Mouse (Mus musculus) central nervous system, embryonic 18 days (tissue): ENCODE results near the gene Sprr2e. TPM values are rescaled to one million over a fixed set of nuclear protein-coding genes. Genes with fewer than 3 reads are reported as not detected.

Experiments used
- polyA plus RNA-seq: library from polyadenylated mRNA; depleted of rRNA; stranded (reverse); fragments of >200 nt; gene quantifications from 2 replicates; pipeline ENCODE4 v1.2.3, GENCODE M21; 2012; rRNA removed

The Sprr2e gene
- polyA plus RNA-seq, result not detected in 2 replicates

DNA sequence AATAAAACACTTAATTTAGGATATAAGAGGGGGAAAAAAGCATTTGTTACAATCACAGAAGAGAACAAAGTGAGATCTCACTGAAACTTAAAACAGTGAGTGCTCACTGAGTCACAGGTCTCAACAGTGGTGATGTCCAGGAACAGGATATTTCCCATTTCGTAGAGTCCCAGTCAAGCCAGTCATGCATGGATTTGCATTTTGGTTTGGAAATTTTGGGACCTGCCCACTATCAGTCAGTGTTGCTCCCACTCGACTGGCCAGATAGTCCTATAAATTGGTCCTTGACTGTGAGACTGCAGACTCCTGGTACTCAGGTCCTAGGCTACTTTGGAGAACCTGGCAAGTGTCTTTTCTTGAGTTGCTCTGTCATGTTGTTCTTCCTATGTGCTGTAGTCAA is at the start of gene Sprr2e:
TSS of gene Sprr2e (plus strand) at position 301 of the 400 bp plus-strand sequence.

DNA sequence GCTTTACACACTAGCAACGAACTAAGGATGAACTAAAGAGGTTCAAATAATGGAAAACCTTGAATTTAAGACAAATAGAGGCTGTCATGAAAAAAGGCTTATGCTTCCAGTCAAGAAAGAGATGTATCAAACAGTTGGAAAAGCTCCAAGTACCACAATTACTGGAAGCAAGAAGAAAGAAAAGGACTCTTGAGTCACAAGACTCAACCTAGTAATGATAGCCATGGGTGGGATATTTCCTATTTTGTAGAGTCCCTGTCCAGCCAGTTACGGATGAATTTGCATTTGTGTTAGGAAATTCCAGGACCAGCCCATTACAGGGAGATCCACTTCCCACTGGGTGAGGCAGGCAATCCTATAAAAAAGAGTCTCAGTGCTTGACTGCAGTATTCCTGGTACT is 35.6 kb upstream of the Sprr2e start, which contains the start of gene Sprr2b:
TSS of gene Sprr2b (plus strand) at position 301 of the 400 bp plus-strand sequence.

DNA sequence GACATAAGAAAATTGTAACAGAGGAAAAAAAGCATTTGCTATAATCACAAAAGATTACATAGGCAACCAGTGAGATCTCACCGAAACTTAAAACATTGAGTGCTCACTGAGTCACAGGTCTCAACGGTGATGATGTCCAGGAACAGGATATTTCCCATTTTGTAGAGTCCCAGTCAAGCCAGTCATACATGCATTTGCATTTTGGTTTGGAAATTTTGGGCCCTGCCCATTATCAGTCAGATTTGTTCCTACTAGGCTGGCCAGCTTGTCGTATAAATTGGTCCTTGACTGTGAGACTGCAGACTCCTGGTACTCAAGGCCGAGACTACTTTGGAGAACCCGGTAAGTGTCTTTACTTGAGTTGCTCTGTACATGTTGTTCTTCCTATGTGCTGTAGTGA is 13.1 kb upstream of the Sprr2e start, which contains the start of gene Sprr2d:
TSS of gene Sprr2d (plus strand) at position 301 of the 400 bp plus-strand sequence.

DNA sequence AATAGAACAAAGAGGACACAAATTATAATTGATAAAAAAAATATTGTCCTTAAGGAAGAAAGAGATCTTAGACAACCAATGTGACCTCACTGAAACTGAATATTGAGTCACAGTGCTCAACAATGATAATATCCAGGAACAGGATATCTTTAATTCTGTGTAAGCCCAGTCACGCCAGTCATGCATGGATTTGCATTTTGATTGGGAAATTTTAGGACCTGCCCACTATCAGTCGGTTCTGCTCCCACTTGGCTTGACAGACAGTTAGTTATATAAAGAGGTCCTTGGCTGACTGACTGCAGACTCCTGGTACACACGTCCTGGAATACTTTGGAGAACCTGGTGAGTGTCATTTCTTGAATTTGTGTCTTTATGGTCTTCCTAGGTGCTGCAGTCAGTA is 12.9 kb downstream of the Sprr2e start, which contains the start of gene Sprr2f:
TSS of gene Sprr2f (plus strand) at position 301 of the 400 bp plus-strand sequence.

DNA sequence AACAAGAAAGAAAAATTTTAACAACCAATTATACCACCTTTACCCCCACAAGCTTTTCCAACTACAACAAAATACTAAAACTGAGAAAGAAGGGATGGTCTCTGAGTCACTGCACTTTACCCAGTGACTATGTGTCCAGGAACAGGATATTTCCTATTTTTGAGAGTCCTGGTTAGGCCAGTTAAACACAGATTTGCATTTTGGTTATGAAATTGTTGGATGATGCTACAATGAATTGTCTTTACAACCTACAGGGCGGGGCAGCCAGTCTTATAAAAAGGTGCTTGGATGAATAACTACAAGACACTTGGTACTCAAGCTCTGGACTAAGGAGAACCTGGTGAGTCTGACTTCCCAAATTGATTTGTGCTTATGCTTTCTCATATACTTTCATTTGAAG is 33.4 kb downstream of the Sprr2e start, which contains the start of gene Sprr2h:
TSS of gene Sprr2h (plus strand) at position 301 of the 400 bp plus-strand sequence.

Other genes starting within 250 kb of the Sprr2e start
- gene Prr9, start 228.2 kb upstream of the Sprr2e start, polyA plus RNA-seq, result not detected in 2 replicates
- gene Lelp1, start 209.4 kb upstream of the Sprr2e start, polyA plus RNA-seq, result not detected in 2 replicates
- gene Sprr2a1, start 136.3 kb upstream of the Sprr2e start, polyA plus RNA-seq, result not detected in 2 replicates
- gene Sprr2a2, start 136.2 kb upstream of the Sprr2e start, polyA plus RNA-seq, result 0.68 and 2.1 TPM in 2 replicates
- 0.12 TPM in 1 of 2 replicates, not detected in the other for gene Sprr2a3, start 66.7 kb upstream of the Sprr2e start, polyA plus RNA-seq
- not detected in 2 replicates for gene Sprr2b, start 35.5 kb upstream of the Sprr2e start, polyA plus RNA-seq
- gene Sprr2d, start 13.0 kb upstream of the Sprr2e start, polyA plus RNA-seq, result 0.83 TPM in 1 of 2 replicates, not detected in the other
- not detected in 2 replicates for gene Sprr2f, start 13.0 kb downstream of the Sprr2e start, polyA plus RNA-seq
- gene Sprr2h, start 33.5 kb downstream of the Sprr2e start, polyA plus RNA-seq, result 0.88 TPM in 1 of 2 replicates, not detected in the other
- 0.30 TPM in 1 of 2 replicates, not detected in the other for gene Sprr2i, start 55.8 kb downstream of the Sprr2e start, polyA plus RNA-seq
- gene Sprr2j-ps, start 65.9 kb downstream of the Sprr2e start, polyA plus RNA-seq, result not detected in 2 replicates
- 3.7 and 6.2 TPM in 2 replicates for gene Gm9774, start 77.3 kb downstream of the Sprr2e start, polyA plus RNA-seq
- not detected in 2 replicates for gene Sprr2k, start 80.4 kb downstream of the Sprr2e start, polyA plus RNA-seq
- not detected in 2 replicates for gene Sprr1b, start 86.6 kb downstream of the Sprr2e start, polyA plus RNA-seq
- gene Sprr3, start 106.6 kb downstream of the Sprr2e start, polyA plus RNA-seq, result not detected in 2 replicates
- gene Sprr1a, start 133.8 kb downstream of the Sprr2e start, polyA plus RNA-seq, result 0.07 and 0.25 TPM in 2 replicates
- gene Sprr4, start 148.3 kb downstream of the Sprr2e start, polyA plus RNA-seq, result not detected in 2 replicates
- gene 2310046K23Rik, start 182.4 kb downstream of the Sprr2e start, polyA plus RNA-seq, result not detected in 2 replicates
- gene Ivl, start 221.6 kb downstream of the Sprr2e start, polyA plus RNA-seq, result not detected in 2 replicates
- gene Smcp, start 236.9 kb downstream of the Sprr2e start, polyA plus RNA-seq, result not detected in 2 replicates